Mouse (Mus musculus) hindbrain, embryonic 10.5 days (tissue): ENCODE data around the gene Nsl1. TPM values are rescaled to one million over a fixed set of nuclear protein-coding genes. Genes with fewer than 3 reads are reported as not detected.

Experiments used
- DNase-seq: peaks from one replicate; pipeline ENCODE4 v3.0.0-alpha.2; 2017; ENCODE audit warnings: low spot score
- H3K27ac ChIP-seq: fragments of 300-500 bp; sonication (generic); 2 replicates; pipeline ENCODE4 v1.5.1; 2016; ENCODE audit warnings: mild to moderate bottlenecking, moderate library complexity
- H3K27me3 ChIP-seq: fragments of 300-500 bp; sonication (generic); 2 replicates; pipeline ENCODE4 v1.6.1; 2016; ENCODE audit warnings: mild to moderate bottlenecking; ENCODE audit not compliant: poor library complexity, insufficient read depth, severe bottlenecking
- H3K36me3 ChIP-seq: fragments of 300-500 bp; sonication (generic); 2 replicates; pipeline ENCODE4 v1.6.1; 2016; ENCODE audit warnings: mild to moderate bottlenecking, moderate library complexity
- H3K4me1 ChIP-seq: fragments of 300-500 bp; sonication (generic); replicated peaks from 2 replicates; pipeline ENCODE4 v1.6.1; 2016; ENCODE audit warnings: mild to moderate bottlenecking
- H3K4me3 ChIP-seq: fragments of 300-500 bp; sonication (generic); 2 replicates; pipeline ENCODE4 v1.5.1; 2016; ENCODE audit warnings: mild to moderate bottlenecking, moderate library complexity
- H3K9me3 ChIP-seq: fragments of 300-500 bp; sonication (generic); 2 replicates; pipeline ENCODE4 v1.6.1; 2016; ENCODE audit warnings: mild to moderate bottlenecking, moderate library complexity
- WGBS: fragments of 180-500 bp; shearing (Covaris S2); methylation state at CpG from one replicate; pipeline ENCODE4 v1.1.7; 2016; 5-methylcytosine and 5-hydroxymethylcytosine counted together
- polyA plus RNA-seq: library from polyadenylated mRNA; unstranded; fragments of >200 nt; fragmentation: Nextera tagmentation; extraction: Ambion mirVana; gene quantifications from 2 replicates; pipeline ENCODE4 v1.2.1, GENCODE M21; 2016

Nsl1 gene
- polyA plus RNA-seq, 1 experiment from 2014 or later: 25.5 TPM

DNA sequence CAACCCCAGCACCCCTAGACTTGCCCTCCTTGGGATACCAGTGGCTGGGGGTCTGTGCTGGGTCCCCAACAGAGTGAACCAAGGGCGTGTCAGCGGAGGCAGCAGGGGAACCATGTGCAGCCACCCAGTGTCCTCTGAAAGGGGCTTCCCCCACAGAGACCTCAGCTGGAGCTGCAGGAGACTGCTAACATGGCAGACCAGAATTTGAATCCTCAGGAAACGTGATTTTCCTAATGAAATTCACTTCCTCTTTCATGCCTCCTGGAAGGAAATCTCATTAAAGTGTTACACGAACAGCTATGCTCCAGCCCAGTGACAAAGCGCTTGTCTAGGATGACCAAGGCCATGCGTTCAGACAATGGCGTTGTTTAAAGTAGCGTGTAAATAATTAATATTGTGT, 24.1 kb downstream of the Nsl1 start:
- DNase-seq: no peak
- 88% methylated on average over 8 of the region's 8 CpGs for WGBS
- no peak overlapping the region for H3K27ac ChIP-seq
- H3K9me3 ChIP-seq: no peaks in the 10 kb centered on the region
- no peak overlapping the region for H3K4me3 ChIP-seq
- H3K36me3 ChIP-seq: peaks cover 48% of the 10 kb centered on the region
- H3K4me1 ChIP-seq: no peaks in the 10 kb centered on the region
- no peaks in the 10 kb centered on the region for H3K27me3 ChIP-seq

DNA sequence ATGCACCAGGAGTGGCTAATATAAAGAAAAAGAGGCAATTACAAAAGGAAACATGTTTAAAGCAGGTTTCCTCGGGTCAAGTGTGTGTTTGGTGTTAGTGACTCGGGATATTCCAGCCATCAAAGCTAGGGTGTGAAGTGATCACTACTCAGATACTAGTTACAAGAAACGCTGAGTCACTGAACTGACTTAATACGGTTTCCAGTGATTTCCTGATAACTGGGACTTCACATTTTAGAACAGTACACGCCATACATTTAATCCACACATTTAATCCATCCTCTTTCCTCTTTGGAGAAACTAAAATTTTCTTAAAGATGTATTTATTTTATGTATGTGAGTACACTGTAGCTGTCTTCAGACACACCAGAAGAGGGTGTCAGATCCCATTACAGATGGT, 25.1 kb downstream of the Nsl1 start:
- WGBS: 89% methylated on average over 5 of the region's 5 CpGs
- Histone ChIP-seq H3K27ac (no peak overlapping the region), H3K27me3 (no peaks in the 10 kb centered on the region), H3K9me3 (no peaks in the 10 kb centered on the region), H3K4me1 (no peaks in the 10 kb centered on the region), H3K4me3 (no peak overlapping the region), H3K36me3 (peaks cover 38% of the 10 kb centered on the region)
- DNase-seq: no peak

DNA sequence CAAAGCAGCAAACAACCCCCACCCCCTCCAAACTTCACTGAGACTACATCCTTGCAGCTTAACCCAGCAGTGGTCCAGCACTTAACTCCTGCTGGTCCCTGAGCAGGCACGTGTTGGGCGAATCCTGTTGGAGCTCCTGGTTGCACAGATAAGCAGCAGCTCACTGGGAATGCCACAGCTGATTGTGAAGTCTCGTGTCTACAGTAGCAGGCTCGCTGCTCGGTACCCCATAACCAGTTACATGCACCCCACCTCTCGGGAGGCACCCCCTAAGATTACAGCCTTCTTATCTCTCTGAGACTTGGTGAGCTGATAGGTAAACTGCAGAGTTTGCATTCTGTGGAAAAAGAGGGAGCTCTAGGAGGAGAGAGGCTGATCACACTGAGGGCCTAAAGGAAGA, 26.5 kb downstream of the Nsl1 start:
- no peak overlapping the region for H3K27ac ChIP-seq
- no peaks in the 10 kb centered on the region for H3K9me3 ChIP-seq
- 77% methylated on average over 6 of the region's 6 CpGs for WGBS
- H3K36me3 ChIP-seq: peaks cover 24% of the 10 kb centered on the region
- no peaks in the 10 kb centered on the region for H3K27me3 ChIP-seq
- no peaks in the 10 kb centered on the region for H3K4me1 ChIP-seq
- DNase-seq: no peak
- no peak overlapping the region for H3K4me3 ChIP-seq

DNA sequence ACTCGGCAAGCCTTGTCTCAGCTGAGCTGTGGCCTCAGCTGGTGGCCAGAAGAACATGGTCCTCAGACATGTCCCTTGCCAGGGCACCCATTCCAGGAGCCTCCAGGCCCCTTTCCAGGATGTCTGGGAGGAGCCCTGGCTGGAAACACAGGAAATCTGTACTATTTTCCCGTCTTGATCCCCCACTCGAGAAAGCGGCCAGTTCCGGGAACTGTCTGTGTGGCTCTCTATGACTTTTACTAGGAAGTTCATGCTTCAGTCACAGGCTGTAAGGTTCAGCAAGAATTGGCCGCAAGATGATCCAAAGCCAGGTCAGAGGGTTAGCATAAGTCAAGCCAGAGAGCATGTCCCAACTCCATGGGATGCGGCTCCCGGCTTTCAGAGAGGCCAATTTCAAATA, 29.2 kb downstream of the Nsl1 start:
- no peak for DNase-seq
- 80% methylated on average over 8 of the region's 8 CpGs for WGBS
- peaks cover 21% of the 10 kb centered on the region for H3K27me3 ChIP-seq

DNA sequence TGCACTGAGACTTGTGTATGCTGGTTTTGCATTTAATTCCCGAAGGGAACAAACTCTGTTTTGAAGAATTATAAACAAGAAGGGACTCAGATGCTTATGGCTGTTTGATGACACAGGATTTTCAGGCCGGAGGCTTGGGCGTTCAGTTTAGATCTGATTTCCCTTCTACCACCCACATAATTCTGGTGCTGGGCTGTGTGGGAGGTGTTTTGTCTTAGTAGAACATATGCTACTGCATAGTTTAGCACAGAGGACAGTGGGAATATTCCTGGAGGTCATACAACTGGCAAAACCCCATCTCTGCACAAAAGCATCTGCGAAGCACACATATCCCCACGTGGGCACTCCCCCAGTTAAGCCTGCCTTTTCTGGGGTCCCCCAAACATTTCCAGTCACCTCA, 30.8 kb downstream of the Nsl1 start:
- peaks cover 36% of the 10 kb centered on the region for H3K27me3 ChIP-seq
- no peaks in the 10 kb centered on the region for H3K9me3 ChIP-seq
- peaks cover 12% of the 10 kb centered on the region for H3K4me1 ChIP-seq
- no peak overlapping the region for H3K4me3 ChIP-seq
- DNase-seq: no peak
- H3K36me3 ChIP-seq: no peaks in the 10 kb centered on the region
- WGBS: 81% methylated on average over 5 of the region's 5 CpGs
- no peak overlapping the region for H3K27ac ChIP-seq

More for the DNA sequence above, 29.2 kb downstream of the Nsl1 start:
- Histone ChIP-seq H3K36me3 (no peaks in the 10 kb centered on the region), H3K27ac (no peak overlapping the region), H3K4me1 (no peaks in the 10 kb centered on the region), H3K9me3 (no peaks in the 10 kb centered on the region), H3K4me3 (no peak overlapping the region)

DNA sequence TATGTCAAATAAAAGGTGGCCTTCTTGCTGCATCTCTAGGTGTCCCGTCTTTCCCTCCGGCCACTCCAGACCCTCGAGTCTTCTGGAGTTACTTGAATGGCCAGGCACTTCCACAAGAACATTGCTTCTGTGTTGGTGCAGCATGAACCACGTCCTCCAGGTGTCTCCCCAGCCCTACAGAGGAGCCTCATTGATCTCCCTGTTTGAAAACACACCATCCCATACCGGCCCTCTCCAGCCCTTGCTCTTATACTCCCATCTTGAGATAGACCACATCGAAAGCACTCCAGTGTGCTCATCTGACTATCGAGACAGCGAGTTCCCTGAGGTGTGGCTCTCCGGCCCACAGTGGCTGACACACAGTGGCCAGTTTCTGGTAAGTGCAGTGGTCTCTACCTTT, 32.2 kb downstream of the Nsl1 start:
- 77% methylated on average over 9 of the region's 9 CpGs for WGBS

DNA sequence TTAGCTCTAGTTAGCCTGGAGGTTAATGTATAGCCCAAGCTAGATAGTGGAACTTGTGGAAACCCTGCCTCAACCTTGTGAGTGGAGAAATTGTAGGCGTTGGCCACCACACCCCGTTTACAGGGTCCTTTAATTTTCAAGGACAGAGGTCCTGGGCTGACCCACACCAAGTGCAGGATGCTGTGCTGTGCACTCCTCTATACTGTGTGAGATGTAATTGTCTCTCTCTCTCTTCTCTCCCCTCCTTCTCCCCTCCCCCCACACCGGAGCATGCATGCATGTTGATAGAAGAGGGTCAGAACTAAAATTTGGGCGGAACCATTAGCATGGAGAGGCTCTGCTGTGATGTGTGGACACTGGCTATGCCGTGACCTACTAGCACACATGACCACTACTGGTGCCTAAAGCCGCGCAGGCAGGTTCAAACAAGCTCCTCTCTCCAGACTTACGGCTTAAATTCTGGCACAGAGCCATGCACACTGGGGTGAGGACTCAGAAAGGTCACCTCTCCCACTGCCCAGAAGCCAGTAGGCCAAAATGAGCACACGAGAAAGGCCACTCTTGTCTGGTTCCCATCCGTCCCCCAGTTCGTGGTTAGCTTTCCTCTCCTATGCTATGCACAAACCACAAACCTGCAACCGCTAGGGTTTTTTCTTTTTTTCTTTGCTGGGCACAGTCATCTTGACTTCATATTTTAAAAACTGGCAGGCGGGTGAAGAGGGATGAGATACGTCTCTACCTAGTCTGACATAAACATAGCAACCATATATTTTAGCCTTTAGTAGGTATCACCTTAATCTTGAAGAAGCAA, 34.3 kb downstream of the Nsl1 start:
- Histone ChIP-seq H3K27ac (no peak overlapping the region), H3K36me3 (no peaks in the 10 kb centered on the region), H3K4me1 (peaks cover 21% of the 10 kb centered on the region), H3K4me3 (peak overlapping the region; percentile 76), H3K27me3 (peaks cover 58% of the 10 kb centered on the region), H3K9me3 (no peaks in the 10 kb centered on the region; the same call in 1 of the 2 replicates)
- 61% methylated on average over 14 of the region's 14 CpGs for WGBS
- peak; percentile 12 for DNase-seq

More for the DNA sequence above, 32.2 kb downstream of the Nsl1 start:
- no peaks in the 10 kb centered on the region for H3K36me3 ChIP-seq
- DNase-seq: no peak
- no peaks in the 10 kb centered on the region for H3K9me3 ChIP-seq
- peaks cover 51% of the 10 kb centered on the region for H3K27me3 ChIP-seq
- H3K4me3 ChIP-seq: no peak overlapping the region
- peaks cover 21% of the 10 kb centered on the region for H3K4me1 ChIP-seq
- H3K27ac ChIP-seq: no peak overlapping the region

DNA sequence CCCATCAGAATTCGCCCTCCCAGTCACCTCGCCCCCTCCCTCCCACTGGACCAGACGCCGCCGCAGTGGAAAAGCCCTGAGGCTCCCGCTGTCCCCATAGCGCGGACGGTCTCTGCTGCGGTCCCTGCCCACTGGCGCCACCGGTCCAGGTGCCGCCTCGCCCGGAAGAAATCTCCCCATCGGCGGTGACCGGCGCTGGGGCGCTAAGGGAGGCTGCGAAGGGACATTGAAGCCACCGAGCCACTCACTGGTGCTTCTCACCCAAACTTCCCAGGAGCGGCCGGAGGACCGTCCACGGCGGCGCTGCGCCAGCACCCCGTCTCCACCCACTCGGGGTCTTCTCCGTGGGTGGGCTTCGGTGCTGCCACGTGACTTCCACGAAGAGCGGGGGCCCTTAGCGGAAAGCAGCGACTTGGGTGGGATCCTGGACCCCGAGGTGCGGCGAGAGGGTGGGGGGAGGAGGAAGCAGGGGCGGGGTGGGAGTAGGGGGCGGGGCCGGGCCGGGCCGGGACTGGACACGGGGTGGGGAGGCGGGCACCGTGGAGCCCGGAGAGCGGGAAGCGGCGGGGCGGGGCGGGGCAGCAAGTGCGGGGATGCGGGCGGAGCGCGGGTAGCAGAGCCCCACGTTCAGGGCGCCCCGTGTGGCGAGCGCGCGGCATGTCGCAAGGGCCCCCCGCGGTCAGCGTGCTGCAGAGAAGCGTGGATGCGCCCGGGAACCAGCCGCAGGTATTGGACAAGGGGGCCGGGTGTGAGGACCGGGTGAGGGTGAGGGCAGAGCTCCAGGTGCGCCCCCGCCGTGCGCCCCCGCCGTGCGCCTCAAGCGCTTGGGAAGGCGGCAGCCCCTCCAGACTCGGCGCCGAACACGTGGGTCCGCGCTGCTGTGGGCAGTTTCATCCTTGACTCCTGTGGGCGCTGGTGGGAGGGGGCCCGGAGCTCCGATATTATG, 35.3 kb downstream of the Nsl1 start, which contains the start of gene Batf3:
TSS of gene Batf3 (plus strand) at position 46 of the 946 bp plus-strand sequence.
- DNase-seq: peak; percentile 55
- Histone ChIP-seq H3K9me3 (no peaks in the 10 kb centered on the region; the same call in 1 of the 2 replicates), H3K27ac (peak within 1 kb of the TSS; percentile 78), H3K4me1 (peaks cover 21% of the 10 kb centered on the region), H3K4me3 (peak within 1 kb of the TSS; percentile 76), H3K36me3 (no peaks in the 10 kb centered on the region), H3K27me3 (peaks cover 58% of the 10 kb centered on the region)
- WGBS: under 1% methylated on average over 95 of the region's 95 CpGs

DNA sequence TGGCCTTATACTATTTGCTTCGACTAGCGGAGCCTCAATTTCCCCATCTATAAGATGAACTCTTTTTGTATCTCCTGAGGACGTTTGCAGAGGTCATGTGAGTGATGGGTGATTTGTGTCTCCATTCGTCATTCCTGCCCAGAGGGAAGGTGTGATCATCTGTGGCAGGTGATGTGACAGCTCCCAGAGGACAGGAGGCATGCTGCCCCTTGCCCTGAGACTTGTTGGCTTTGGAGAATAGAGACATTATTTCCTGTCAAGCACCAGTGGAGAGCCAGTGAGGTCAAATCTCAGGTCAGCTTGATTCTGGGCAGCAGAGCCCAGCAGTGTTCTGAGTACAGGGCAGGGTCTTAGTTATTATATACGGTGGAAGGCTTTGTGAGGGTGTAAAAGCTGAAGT, 36.3 kb downstream of the Nsl1 start:
- H3K27me3 ChIP-seq: peaks cover 58% of the 10 kb centered on the region
- H3K36me3 ChIP-seq: no peaks in the 10 kb centered on the region
- DNase-seq: peak; percentile 12
- no peak overlapping the region for H3K4me3 ChIP-seq
- no peak overlapping the region for H3K27ac ChIP-seq
- no peaks in the 10 kb centered on the region; the same call in 1 of the 2 replicates for H3K9me3 ChIP-seq
- H3K4me1 ChIP-seq: peaks cover 21% of the 10 kb centered on the region
- 34% methylated on average over 5 of the region's 5 CpGs for WGBS

DNA sequence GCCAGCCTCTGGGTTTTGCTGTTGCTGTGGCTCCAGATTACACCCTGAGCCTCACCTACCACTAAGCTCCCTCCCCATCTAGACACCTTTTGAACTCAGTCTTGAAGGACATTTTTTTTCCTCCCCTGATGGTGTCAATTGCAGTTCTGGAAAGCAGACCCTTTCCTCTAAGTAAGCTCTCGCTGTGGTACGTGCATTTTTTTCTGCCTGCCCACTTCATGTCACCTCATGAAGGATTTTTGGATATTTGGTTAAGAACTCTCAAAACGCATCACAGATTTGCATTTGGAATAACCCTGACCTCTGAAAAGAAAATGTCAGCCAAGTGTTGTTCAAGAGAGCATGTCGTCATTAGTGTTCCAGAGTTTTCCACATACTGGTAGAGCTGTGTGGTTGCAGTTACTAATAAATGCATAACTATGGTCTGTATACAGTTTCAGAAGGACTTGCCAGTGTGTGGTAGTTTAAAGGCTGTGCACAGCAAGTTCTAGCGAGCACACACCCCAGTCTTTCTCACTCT, 37.0 kb downstream of the Nsl1 start:
- WGBS: 75% methylated on average over 5 of the region's 5 CpGs
- H3K4me3 ChIP-seq: no peak overlapping the region
- no peak for DNase-seq
- peaks cover 21% of the 10 kb centered on the region for H3K4me1 ChIP-seq
- H3K9me3 ChIP-seq: no peaks in the 10 kb centered on the region; the same call in 1 of the 2 replicates
- H3K27ac ChIP-seq: no peak overlapping the region
- peaks cover 55% of the 10 kb centered on the region for H3K27me3 ChIP-seq
- no peaks in the 10 kb centered on the region for H3K36me3 ChIP-seq

DNA sequence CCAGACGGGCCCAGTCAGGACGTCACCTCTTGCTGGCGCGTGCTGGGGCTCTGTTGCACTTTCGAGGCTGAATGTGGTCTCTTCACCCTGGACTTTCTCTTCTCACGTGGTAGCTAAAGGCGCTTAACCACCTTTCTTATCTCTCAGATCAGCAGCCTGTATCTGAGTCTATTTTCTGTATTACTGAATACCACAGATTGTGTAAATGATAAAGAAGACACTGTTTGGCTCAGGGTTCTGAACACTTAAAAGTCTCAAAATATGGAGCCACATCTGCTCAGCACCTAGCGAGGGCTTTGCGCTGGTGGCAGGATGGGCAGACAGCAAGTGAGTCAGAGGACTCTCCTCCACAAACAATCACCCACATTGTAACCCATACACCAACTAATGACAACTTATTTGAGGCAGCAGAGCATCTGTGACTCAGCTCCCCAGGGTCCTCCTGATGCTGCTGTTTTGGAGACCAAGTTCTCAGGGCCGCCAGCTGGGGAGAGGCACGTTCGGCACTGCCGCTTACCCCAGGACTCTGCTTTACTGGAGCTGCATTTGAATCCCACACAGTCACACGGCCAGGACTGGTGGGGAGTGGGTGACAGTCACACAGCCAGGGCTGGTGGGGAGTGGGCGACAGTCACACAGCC, 40.0 kb downstream of the Nsl1 start:
- Histone ChIP-seq H3K27me3 (peaks cover 29% of the 10 kb centered on the region), H3K27ac (no peak overlapping the region), H3K4me3 (no peak overlapping the region), H3K9me3 (no peaks in the 10 kb centered on the region; the same call in 1 of the 2 replicates), H3K4me1 (peaks cover 16% of the 10 kb centered on the region), H3K36me3 (no peaks in the 10 kb centered on the region)
- WGBS: 80% methylated on average over 15 of the region's 15 CpGs
- no peak for DNase-seq

DNA sequence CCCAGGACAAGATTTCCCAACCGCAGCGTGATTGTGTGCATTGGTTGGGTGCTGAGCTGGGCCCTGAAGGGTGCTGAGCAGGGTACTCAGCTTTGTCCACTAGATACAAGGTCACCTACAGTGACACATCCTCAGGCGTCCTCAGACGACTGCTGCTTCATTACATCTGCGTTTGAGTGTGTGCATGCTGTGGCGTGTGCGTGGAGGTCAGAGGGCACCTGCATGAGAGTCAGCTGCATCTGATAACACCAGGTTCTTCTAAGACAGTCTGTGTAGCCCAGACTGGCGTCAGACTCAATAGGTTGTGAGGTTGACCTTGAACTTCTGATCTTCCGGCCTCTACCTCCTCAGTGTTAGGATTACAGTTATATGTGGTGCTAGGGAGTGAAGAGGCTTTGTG, 42.4 kb downstream of the Nsl1 start:
- H3K36me3 ChIP-seq: no peaks in the 10 kb centered on the region
- DNase-seq: no peak
- H3K4me3 ChIP-seq: no peak overlapping the region
- H3K27me3 ChIP-seq: peaks cover 5% of the 10 kb centered on the region; the same call in 1 of the 2 replicates
- H3K9me3 ChIP-seq: no peaks in the 10 kb centered on the region; the same call in 1 of the 2 replicates
- 81% methylated on average over 9 of the region's 9 CpGs for WGBS
- no peaks in the 10 kb centered on the region for H3K4me1 ChIP-seq
- no peak overlapping the region for H3K27ac ChIP-seq
